Mouse (Mus musculus) embryonic fibroblast, embryonic 13.5 days (primary cell): ENCODE results near the gene Ccm2l.

ENCODE experiments used
- CTCF ChIP-seq: IDR thresholded peaks from 2 replicates; pipeline ENCODE4 v1.5.1; 2011; ENCODE audit warnings: mild to moderate bottlenecking, control low read depth, low read length, moderate library complexity, borderline replicate concordance; ENCODE audit not compliant: insufficient read depth
- POLR2A ChIP-seq: IDR thresholded peaks from 2 replicates; pipeline ENCODE4 v1.6.1; 2011; ENCODE audit warnings: low read depth, mild to moderate bottlenecking, control low read depth, low read length, moderate library complexity

DNA sequence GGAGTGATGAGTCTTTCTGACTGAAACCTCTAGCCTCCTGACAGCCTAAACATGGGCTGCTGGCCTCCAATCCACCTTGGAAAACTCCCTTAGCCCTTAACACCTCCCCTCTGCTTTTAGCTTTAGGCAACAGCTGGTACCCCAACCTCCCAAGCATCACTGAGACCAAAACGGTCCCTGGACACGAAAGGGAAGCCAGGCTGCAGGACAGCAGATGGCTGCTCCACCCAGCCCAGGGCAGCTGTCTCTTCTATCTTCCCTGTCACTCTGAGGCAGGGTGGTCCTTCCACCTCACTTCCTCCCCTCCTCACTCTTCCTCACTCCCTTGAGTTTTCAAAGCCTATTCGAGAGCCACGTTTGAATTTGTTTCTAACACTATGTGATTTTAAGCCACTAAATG is 35.3 kb upstream of the Ccm2l start:
- TF ChIP-seq CTCF (no peak), POLR2A (no peak)
